Mouse (Mus musculus) kidney, embryonic 16.5 days (tissue): ENCODE results near the gene Fbxo34. TPM values are rescaled to one million over a fixed set of nuclear protein-coding genes. Genes with fewer than 3 reads are reported as not detected.
"Not testable (repeated sequence)": the region's sequence is repeated elsewhere in the genome, so short reads cannot be mapped to it uniquely, and the experiment has no call there.

ENCODE experiments used
- ATAC-seq: fragments of 200-750 bp; cut with Nextera tagmentation; 2 replicates; pipeline ENCODE4 v1.8.0; 2017; ENCODE audit warnings: moderate TSS enrichment; ENCODE audit not compliant: low FRiP score, low TSS enrichment
- H3K27ac ChIP-seq: fragments of 300-500 bp; sonication (generic); 2 replicates; pipeline ENCODE4 v1.5.1; 2014; ENCODE audit warnings: low read length
- H3K27me3 ChIP-seq: fragments of 300-500 bp; sonication (generic); 2 replicates; pipeline ENCODE4 v1.6.1; 2014; ENCODE audit warnings: low read length, control low read depth, mixed read lengths; ENCODE audit not compliant: insufficient read depth
- H3K36me3 ChIP-seq: fragments of 300-500 bp; sonication (generic); 2 replicates; pipeline ENCODE4 v1.6.1; 2014; ENCODE audit warnings: low read length, control low read depth, mixed read lengths; ENCODE audit not compliant: insufficient read depth
- H3K4me1 ChIP-seq: fragments of 300-500 bp; sonication (generic); 2 replicates; pipeline ENCODE4 v1.6.1; 2014; ENCODE audit warnings: low read length, control low read depth, mixed read lengths; ENCODE audit not compliant: insufficient read depth
- H3K4me2 ChIP-seq: fragments of 300-500 bp; sonication (generic); replicated peaks from 2 replicates; pipeline ENCODE4 v1.6.1; 2014; ENCODE audit warnings: low read depth, low read length
- H3K4me3 ChIP-seq: fragments of 300-500 bp; sonication (generic); 2 replicates; pipeline ENCODE4 v1.5.1; 2014; ENCODE audit warnings: mild to moderate bottlenecking, low read length
- H3K9ac ChIP-seq: fragments of 300-500 bp; sonication (generic); replicated peaks from 2 replicates; pipeline ENCODE4 v1.6.1; 2014; ENCODE audit warnings: low read length
- H3K9me3 ChIP-seq: fragments of 300-500 bp; sonication (generic); 2 replicates; pipeline ENCODE4 v1.6.1; 2016; ENCODE audit warnings: low read length, control low read depth
- WGBS: fragments of 180-500 bp; shearing (Covaris S2); extraction: QIAGEN DNeasy Blood & Tissue Kit; methylation state at CpG from one replicate; pipeline ENCODE4 v1.1.7; 2014; 5-methylcytosine and 5-hydroxymethylcytosine counted together
- polyA plus RNA-seq: library from polyadenylated mRNA; unstranded; fragments of >200 nt; fragmentation: Nextera tagmentation; extraction: Ambion mirVana; gene quantifications from 2 replicates; pipeline ENCODE4 v1.2.1, GENCODE M21; 2015

Gene Fbxo34
- 22.8 and 24.1 TPM in 2 replicates for polyA plus RNA-seq

- ATAC-seq, H3K4me2 ChIP-seq, H3K9ac ChIP-seq, H3K36me3 ChIP-seq, H3K27ac ChIP-seq, H3K9me3 ChIP-seq, H3K27me3 ChIP-seq, H3K4me3 ChIP-seq, H3K4me1 ChIP-seq: not testable (repeated sequence)
- 90% methylated on average over 2 of the region's 5 CpGs for WGBS
Observed at GRCm38 (mm10) chr14:47450121-47450520, at the start of gene Fbxo34. Gene Fbxo34 (plus strand): TSS chr14:47450421.

- WGBS: 93% methylated on average over 8 of the region's 8 CpGs
Observed at GRCm38 (mm10) chr14:47402735-47403134, 47.5 kb upstream of the Fbxo34 start.

GRCm38 (mm10) chr14:47406000-47406399 lies 44.2 kb upstream of the Fbxo34 start:
- ATAC-seq: no peak
- no peak overlapping the region for H3K9ac ChIP-seq
- 71% methylated on average over 9 of the region's 9 CpGs for WGBS
- H3K4me2 ChIP-seq: no peak overlapping the region
- no peaks in the 10 kb centered on the region for H3K27me3 ChIP-seq
- H3K4me1 ChIP-seq: no peaks in the 10 kb centered on the region
- H3K4me3 ChIP-seq: no peak overlapping the region
- no peak overlapping the region for H3K27ac ChIP-seq
- peaks cover 66% of the 10 kb centered on the region for H3K36me3 ChIP-seq
- no peaks in the 10 kb centered on the region for H3K9me3 ChIP-seq

More at GRCm38 (mm10) chr14:47402735-47403134, 47.5 kb upstream of the Fbxo34 start:
- no peak overlapping the region for H3K27ac ChIP-seq
- H3K9ac ChIP-seq: no peak overlapping the region
- H3K27me3 ChIP-seq: no peaks in the 10 kb centered on the region
- no peak overlapping the region for H3K4me2 ChIP-seq
- no peak overlapping the region for H3K4me3 ChIP-seq
- no peaks in the 10 kb centered on the region for H3K4me1 ChIP-seq
- no peak for ATAC-seq
- H3K9me3 ChIP-seq: no peaks in the 10 kb centered on the region
- H3K36me3 ChIP-seq: peaks cover 64% of the 10 kb centered on the region

- WGBS: 28% methylated on average over 3 of the region's 3 CpGs
- H3K9ac ChIP-seq: peak overlapping the region; percentile 71
- no peak; the same call in 1 of the 2 replicates for ATAC-seq
Observed at GRCm38 (mm10) chr14:47417346-47417745, 32.9 kb upstream of the Fbxo34 start.

GRCm38 (mm10) chr14:47417775-47418665 lies 32.2 kb upstream of the Fbxo34 start, which contains the start of gene Dlgap5:
Gene Dlgap5 (minus strand): TSS chr14:47418407.
- Histone ChIP-seq H3K4me3 (peak within 1 kb of the TSS; percentile 67), H3K27ac (peak within 1 kb of the TSS; percentile 75), H3K9ac (peak within 1 kb of the TSS; percentile 71), H3K36me3 (peaks cover 21% of the 10 kb centered on the region), H3K9me3 (no peaks in the 10 kb centered on the region), H3K4me1 (peaks cover 14% of the 10 kb centered on the region), H3K4me2 (peak within 1 kb of the TSS; percentile 68), H3K27me3 (no peaks in the 10 kb centered on the region)
- WGBS: under 1% methylated on average over 36 of the region's 36 CpGs
- peak; percentile 96 for ATAC-seq

More at GRCm38 (mm10) chr14:47417346-47417745, 32.9 kb upstream of the Fbxo34 start:
- Histone ChIP-seq H3K9me3 (no peaks in the 10 kb centered on the region), H3K4me1 (peaks cover 14% of the 10 kb centered on the region), H3K36me3 (peaks cover 25% of the 10 kb centered on the region), H3K4me2 (peak overlapping the region; percentile 68), H3K27ac (no peak overlapping the region), H3K4me3 (peak overlapping the region; percentile 67), H3K27me3 (no peaks in the 10 kb centered on the region)

GRCm38 (mm10) chr14:47418666-47418991 lies 31.6 kb upstream of the Fbxo34 start:
- Histone ChIP-seq H3K27ac (peak overlapping the region; percentile 51), H3K4me3 (peak overlapping the region; percentile 67)
- ATAC-seq: no peak

GRCm38 (mm10) chr14:47419034-47419625 lies 31.1 kb upstream of the Fbxo34 start:
- Histone ChIP-seq H3K4me1 (peaks cover 14% of the 10 kb centered on the region), H3K9ac (no peak overlapping the region), H3K36me3 (peaks cover 19% of the 10 kb centered on the region), H3K4me3 (no peak overlapping the region), H3K9me3 (no peaks in the 10 kb centered on the region), H3K27ac (peak overlapping the region; percentile 51), H3K4me2 (no peak overlapping the region; the same call in 1 of the 2 replicates), H3K27me3 (no peaks in the 10 kb centered on the region)
- no peak for ATAC-seq
- 63% methylated on average over 9 of the region's 9 CpGs for WGBS

More at GRCm38 (mm10) chr14:47418666-47418991, 31.6 kb upstream of the Fbxo34 start:
- 20% methylated on average over 5 of the region's 5 CpGs for WGBS
- H3K9ac ChIP-seq: peak overlapping the region; percentile 65
- peaks cover 21% of the 10 kb centered on the region for H3K36me3 ChIP-seq
- H3K9me3 ChIP-seq: no peaks in the 10 kb centered on the region
- H3K4me1 ChIP-seq: peaks cover 14% of the 10 kb centered on the region
- H3K27me3 ChIP-seq: no peaks in the 10 kb centered on the region
- peak overlapping the region; percentile 68 for H3K4me2 ChIP-seq

GRCm38 (mm10) chr14:47419723-47420276 lies 30.4 kb upstream of the Fbxo34 start:
- Histone ChIP-seq H3K27me3 (no peaks in the 10 kb centered on the region), H3K9ac (no peak overlapping the region), H3K27ac (no peak overlapping the region), H3K4me3 (no peak overlapping the region), H3K9me3 (no peaks in the 10 kb centered on the region), H3K36me3 (peaks cover 15% of the 10 kb centered on the region), H3K4me1 (peaks cover 14% of the 10 kb centered on the region), H3K4me2 (no peak overlapping the region)
- 96% methylated on average over 24 of the region's 24 CpGs for WGBS
- ATAC-seq: no peak

GRCm38 (mm10) chr14:47421606-47422005 lies 28.6 kb upstream of the Fbxo34 start:
- no peaks in the 10 kb centered on the region for H3K36me3 ChIP-seq
- no peak overlapping the region for H3K9ac ChIP-seq
- ATAC-seq: no peak
- no peak overlapping the region for H3K4me2 ChIP-seq
- H3K27me3 ChIP-seq: no peaks in the 10 kb centered on the region
- 43% methylated on average over 2 of the region's 2 CpGs for WGBS
- H3K4me1 ChIP-seq: peaks cover 14% of the 10 kb centered on the region
- H3K4me3 ChIP-seq: no peak overlapping the region
- H3K27ac ChIP-seq: no peak overlapping the region
- H3K9me3 ChIP-seq: no peaks in the 10 kb centered on the region
